Mouse (Mus musculus) mammary gland, adult 2 months (tissue): ENCODE results near the gene Cnih1. TPM values are rescaled to one million over a fixed set of nuclear protein-coding genes. Genes with fewer than 3 reads are reported as not detected.

ENCODE experiments used
- polyA plus RNA-seq: library from polyadenylated mRNA; depleted of rRNA; stranded (reverse); fragments of >200 nt; gene quantifications from 2 replicates; pipeline ENCODE4 v1.2.3, GENCODE M21; 2012; ENCODE audit warnings: low replicate concordance; rRNA removed

The Cnih1 gene
- 75.0 and 117 TPM in 2 replicates for polyA plus RNA-seq

DNA sequence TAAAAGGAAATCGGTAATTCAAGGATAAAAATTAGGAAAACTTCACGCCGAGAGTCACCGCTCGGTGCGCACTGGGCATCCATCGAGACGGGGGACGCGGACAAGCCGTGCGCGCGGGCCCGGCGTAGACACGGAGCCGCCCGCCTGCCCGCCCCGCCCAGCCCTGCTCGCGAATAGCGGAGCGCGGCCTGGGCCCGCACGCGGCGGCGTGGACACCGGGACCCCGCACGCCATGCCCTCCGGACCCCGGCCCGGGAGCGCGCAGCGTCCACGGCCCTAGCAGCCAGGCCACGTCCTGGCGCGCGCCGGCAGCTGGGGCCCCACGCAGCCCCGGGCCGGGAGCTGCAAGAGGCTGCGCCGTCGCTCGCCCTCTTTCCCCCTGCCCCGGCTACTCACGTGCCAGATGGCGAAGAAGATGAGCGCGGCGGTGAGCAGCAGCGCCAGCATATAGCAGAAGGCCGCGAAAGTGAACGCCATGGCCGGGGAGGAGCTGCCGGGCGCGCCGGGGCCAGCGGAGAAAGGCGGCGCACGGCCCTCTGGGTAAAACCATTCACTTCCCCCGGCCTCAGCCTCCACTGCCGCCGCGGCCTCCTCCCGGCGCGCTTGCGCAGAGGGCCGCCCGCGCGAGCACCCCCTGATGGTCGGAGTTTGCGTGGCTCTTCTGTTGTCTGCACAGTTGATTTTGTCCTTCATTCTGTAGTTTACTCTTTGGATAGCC lies at the start of gene Cnih1:
Cnih1 (minus strand) TSS at position 625 of the 718 bp plus-strand sequence.

DNA sequence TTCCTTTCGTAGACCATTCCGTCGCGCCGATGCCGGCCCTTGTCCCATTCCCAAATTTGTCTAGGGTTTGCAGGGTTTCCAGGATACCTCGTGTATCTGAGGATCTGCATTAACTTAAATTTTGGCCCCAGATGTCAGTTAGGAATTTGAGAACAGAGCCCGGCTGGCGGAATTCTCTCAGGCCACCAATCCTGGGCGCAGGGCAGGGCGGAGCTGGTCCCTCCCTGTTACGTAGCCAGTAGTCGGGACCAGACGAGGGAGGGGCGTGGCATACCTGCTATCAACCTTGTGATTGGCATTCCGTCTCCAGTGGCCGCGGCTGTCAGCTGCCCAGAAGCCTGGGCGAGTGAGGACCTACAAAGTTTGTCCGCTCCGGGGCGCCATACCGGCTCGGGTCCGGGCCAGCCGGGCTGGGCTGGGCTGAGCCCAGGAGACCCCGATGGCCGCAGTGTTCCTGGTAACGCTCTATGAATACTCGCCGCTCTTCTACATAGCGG lies 43.7 kb upstream of the Cnih1 start, which contains the start of gene Cgrrf1:
Cgrrf1 (plus strand) TSS at position 289 of the 497 bp plus-strand sequence.

DNA sequence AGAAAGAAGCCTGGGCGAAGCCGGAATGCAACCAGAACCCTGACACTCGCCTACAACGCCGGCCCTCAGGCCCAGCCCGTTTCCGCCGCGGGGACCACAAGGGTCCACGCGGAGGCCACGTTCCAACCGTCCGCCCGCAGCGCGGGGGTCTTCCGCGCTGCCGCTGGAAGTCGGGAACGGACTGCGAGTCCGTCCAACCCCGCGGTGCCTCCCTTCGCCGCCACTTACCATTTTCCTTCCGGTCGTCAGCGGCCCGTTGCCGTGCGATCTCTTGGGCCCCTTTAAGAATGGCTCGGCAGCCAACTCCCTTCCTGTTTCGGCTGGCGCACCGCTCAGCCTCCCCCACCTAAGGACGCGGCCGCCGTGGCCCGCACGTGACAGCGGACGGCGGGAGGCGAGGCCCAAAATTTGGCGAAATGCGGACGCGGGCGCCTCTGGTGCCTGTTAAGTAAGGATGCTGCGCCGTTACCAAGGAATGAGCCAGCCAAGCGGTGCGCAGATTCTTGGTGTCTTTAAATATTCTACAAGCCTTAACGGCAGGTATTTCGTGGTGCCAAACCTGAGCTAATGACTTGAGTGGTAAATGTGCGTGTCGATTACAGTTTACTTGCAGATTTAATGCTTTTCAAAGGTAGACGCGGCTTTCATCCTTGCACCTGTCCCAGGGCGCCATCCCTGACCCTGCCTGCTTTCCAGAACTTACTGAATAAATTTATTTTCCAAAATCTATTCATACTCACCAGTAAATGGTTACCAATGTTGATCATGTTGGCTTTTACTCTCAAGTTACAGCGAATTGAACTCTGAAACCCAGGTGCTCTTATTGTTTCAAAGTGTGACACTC lies 33.9 kb upstream of the Cnih1 start, which contains the start of gene Gmfb:
Gmfb (minus strand) TSS at position 370 of the 844 bp plus-strand sequence.

DNA sequence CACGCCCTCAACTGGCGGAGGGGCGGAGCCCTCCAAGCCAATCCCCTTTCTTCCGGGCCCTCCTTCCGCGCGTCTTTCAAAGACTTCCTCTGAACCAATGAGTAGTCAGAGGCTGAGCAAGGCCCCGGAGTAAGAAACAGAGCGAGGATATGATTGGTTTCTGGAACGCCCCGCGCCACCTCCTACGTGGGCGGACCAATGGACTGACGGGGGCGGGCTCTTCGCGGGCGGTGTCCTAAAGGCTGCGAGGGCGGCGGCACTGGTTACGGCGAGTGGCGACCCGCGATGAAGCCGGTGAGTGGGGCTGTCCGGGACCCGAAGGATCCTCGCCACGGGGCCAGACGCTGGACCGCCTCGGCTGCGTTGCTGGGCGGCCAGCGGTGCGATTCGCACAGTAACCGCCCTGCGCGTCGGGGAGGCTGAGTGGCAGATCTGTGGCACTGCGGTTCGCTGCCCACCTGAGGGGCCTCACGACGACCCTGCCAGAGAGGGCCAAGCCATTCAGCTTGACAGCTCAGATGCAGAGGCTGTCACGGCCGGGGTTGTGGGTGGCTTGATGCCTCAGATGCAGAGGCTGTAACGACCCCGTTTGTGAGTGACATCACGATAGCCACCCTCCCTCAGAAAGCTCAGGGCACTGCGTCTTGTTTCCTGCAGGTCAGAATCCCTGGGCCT lies 27.7 kb downstream of the Cnih1 start, which contains the start of gene Cdkn3:
Cdkn3 (plus strand) TSS at position 187 of the 675 bp plus-strand sequence.

Other genes starting within 250 kb of the Cnih1 start
- gene Cdkn3, start 27.9 kb downstream of the Cnih1 start, polyA plus RNA-seq: 0.30 and 0.39 TPM in 2 replicates
- 6.5 and 20.3 TPM in 2 replicates for gene Gmfb, start 33.8 kb upstream of the Cnih1 start, polyA plus RNA-seq
- 14.6 and 24.9 TPM in 2 replicates for gene Cgrrf1, start 43.7 kb upstream of the Cnih1 start, polyA plus RNA-seq
- 10.1 and 11.1 TPM in 2 replicates for gene Samd4, start 94.4 kb upstream of the Cnih1 start, polyA plus RNA-seq